Mouse (Mus musculus) erythroblast, embryonic 14.5 days (primary cell): ENCODE data around the gene Cfap97.

Experiments used
- GATA1 ChIP-seq: IDR thresholded peaks from 2 replicates; pipeline ENCODE4 v1.6.1; 2012; ENCODE audit warnings: low read length, inconsistent platforms, mixed read lengths
- TAL1 ChIP-seq: IDR thresholded peaks from 3 replicates; pipeline ENCODE4 v1.6.1; 2012; ENCODE audit warnings: low read length, inconsistent platforms, mixed read lengths

DNA sequence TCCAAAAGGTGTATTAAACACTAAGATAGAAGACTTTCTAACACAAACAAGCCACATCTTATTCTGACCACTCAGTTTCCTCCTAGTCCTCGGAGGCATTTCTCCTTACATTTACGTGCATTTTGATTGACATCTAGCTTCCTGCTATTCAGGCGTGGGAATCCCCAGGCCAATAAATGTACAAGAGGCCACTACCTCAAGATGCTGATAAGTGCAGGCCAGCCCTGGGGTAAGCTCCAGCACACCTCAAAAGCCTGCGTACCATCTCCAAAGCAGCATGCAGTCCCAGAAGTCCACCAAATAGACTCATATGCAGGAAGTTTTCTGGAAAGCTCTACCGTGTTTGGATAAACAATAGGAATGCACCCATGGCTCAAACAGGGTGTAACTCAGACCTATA, 8.1 kb upstream of the Cfap97 start:
- TF ChIP-seq GATA1 = no peak
- TF ChIP-seq TAL1 = no peak
